Mouse (Mus musculus) urinary bladder, postnatal 14 days (tissue): Measurements from ENCODE around the gene Eef1akmt1.

ENCODE experiments used
- DNase-seq: peaks from one replicate; pipeline ENCODE4 v3.0.0; 2021; ENCODE audit warnings: low spot score

The Eef1akmt1 gene

DNA sequence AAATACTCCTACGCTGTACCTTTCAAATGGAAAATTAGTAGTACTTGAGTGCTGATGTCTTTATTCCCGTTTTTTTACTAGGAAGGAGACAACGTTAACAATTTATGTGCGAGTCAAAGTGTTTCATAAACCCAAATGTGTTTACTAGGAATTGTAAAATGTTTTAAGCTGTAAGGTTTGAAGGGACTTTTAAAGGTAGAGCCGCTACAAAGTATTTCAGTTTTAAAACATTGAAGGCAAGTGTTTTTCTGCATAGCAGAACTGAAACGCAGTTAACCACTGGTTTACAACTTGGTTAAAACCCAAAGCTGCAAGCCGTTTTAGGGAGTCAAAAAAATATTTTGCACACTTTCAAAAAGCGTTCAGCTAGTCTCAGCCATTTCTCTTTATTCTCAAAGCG is 47.6 kb downstream of the Eef1akmt1 start:
- no peak for DNase-seq

DNA sequence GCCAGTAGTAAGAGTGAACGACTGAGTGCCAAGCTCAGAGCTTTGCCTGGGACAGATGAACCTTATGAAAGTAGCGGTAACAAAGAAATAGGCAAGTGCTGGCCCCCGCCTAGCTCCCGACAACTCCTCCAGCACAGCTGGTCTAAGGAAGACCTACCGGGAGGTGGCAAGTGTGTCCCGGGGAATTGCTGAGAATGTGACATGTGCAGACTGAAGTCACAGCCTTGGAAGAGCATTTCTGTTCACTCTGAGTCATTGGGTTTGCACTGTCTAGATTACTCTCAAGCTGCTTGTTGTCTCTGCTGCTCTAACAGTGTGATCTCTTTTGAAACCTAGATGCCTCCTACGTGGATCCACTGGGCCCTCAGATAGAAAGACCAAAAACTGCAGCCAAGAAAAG is 54.4 kb downstream of the Eef1akmt1 start:
- DNase-seq = no peak

DNA sequence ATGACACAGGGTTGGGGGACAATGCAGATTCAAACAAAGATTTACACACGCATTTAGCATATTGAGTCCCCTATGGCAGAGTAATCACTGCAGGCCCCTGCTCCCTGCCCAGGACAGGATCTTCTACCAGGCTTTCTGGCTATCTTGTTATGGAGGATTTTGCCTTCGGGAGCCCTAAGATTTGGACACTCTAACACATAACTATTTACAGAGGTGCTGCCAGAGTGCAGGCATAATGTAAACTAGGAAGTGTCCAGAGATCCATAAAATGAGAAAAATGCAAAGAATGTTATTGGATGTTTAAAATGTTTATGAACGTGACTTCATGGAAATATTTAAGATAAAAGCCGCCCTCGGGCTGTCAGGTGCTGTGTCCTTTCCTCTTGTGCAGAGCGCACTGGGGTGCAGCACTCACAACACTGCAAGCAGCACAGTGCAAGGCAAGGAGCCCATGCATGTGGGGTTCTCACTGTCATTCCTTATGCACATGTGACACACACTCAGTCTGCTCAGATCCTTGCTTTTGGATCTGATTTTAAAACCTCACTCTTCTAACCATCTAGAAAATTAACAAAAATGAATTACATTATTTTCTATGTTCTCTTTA is 56.2 kb downstream of the Eef1akmt1 start:
- no peak for DNase-seq

DNA sequence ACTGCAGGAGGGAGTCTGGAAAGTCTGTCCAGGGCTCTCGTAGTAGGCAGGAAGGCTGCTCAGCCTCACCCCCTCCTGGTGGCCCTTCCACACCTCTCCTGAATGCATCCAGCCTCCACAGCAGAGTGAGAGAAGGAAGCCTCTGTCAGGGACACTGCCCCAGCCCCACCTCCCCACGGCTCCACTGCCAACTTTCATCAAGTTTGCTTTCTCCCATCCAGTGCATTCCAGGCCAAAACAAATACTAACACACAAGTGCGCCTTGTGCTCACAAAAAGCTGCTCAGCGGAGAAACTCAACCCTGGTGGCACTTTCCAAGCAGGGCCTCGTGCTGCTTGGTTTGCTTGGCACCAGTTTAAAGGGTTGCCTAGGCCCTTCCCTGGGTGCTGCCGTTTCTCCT is 61.9 kb downstream of the Eef1akmt1 start:
- peak; percentile 15 for DNase-seq

DNA sequence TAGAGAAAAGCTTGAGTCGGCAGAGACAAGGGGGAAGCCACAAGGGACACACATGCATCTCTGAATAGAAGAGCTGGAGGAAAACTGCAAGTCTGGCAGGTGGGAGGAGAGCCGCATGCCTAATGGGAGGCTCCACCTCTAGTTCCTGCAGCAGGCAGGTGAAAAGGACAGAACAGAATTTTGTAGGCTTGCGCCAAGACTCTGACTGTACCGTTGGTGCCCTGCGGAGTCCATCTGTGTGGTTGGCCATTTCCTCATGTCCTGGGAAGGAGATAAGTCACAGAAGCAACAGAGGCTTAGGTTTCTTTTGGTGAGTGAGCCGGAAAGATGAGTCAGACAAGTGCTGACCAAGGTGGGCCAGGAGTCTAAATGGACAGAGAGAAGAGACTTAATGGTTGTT is 67.7 kb downstream of the Eef1akmt1 start:
- DNase-seq = no peak
